Mouse (Mus musculus) retina, adult 2 months (tissue): Measurements from ENCODE around the gene Cyb561.

ENCODE experiments used
- DNase-seq: peaks from one replicate; pipeline ENCODE4 v3.0.0-alpha.2; 2012; ENCODE audit warnings: low read depth, low spot score

Cyb561 gene

GRCm38 (mm10) chr11:105952111-105952510, 1.0 kb downstream of the Cyb561 start:
- no peak for DNase-seq

DNA sequence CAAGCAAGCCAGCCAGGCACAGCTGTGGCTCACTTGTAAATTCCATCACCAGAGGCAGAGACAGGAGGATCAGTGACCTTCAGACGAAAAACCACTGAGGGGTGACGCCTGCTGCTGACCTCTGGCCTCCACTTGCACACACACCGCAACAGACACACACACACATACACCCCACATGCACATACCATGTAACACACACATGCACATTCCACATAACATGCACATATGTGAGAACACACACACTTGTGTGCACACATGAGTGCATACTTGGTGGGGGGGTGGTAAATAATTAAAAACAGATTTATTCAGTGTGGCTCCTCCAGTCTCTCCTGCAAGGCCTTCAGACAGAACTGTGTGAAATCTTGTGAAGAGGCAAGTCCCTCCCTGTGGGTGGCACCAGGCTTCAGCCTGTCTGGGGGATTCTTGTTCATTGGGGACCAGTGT, 1.5 kb downstream of the Cyb561 start:
- no peak for DNase-seq

- no peak for DNase-seq
Observed at GRCm38 (mm10) chr11:105950519-105950918, 2.6 kb downstream of the Cyb561 start.

DNA sequence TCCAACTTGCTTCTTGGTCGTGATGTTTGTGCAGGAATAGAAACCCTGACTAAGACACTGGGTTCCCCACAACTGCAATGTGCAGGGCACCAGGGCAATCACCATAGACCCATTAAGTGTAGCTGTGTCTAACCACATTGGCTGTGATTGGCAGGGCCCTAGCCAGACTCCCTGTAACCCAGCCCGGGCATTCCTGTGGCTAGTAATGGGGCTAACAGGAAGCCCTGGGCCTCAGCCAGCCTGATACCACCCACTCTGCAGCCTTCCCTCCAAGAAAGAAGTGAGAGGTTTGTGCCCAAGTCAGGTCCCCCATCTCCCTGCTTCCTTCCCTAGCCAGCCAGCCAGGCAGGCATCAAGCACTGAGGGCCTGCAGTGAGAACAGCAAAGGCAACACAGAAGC, 4.9 kb downstream of the Cyb561 start:
- DNase-seq, result no peak

DNA sequence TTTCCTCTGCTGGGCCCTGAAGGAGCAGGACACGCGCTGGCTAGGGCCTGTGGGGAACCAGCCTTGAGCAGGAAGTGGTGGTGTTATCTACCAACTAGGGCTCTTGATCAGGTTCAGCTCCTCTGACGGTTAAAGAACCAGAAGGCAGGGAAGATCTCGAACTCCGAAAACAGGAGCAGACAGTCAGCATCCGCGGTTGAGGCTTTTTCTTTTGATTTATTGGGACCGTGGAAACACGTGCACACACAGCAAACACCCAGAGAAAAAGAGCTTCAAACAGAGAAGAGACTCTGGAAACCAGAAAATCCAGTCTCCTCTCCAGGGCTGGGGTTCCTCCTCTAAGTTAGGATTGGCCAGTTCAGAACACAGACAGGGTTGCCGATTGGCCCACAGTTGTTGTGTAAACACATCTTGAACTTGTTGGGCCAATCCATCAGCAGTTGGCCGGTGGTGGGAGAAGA, 6.4 kb downstream of the Cyb561 start:
- DNase-seq, result no peak

GRCm38 (mm10) chr11:105944770-105945672, 8.1 kb downstream of the Cyb561 start:
- no peak for DNase-seq

DNA sequence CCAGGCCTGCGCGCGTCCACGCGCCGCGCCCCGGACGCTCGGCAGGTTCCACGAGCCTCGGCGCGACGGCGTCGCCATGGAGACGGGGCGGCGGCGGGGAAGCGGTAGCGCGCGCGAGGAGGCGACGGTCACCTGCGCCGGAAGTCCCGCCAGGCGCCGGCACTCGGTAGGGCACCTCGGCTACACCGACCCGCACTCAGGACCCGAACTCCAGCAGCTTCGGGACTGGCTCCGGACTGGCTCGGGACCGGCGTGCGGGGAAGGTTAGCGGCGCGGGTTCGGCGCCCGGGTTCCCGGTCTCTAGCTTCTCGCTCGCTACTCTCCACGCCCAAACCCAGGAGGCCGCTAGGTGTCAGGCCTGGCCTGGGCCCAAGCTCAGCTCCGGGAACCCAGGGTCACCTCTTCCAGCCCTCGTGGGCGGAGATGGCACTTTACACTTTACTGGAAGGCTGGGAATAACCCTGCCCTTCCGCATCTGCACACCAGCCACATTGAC, 9.0 kb downstream of the Cyb561 start:
- no peak for DNase-seq

DNA sequence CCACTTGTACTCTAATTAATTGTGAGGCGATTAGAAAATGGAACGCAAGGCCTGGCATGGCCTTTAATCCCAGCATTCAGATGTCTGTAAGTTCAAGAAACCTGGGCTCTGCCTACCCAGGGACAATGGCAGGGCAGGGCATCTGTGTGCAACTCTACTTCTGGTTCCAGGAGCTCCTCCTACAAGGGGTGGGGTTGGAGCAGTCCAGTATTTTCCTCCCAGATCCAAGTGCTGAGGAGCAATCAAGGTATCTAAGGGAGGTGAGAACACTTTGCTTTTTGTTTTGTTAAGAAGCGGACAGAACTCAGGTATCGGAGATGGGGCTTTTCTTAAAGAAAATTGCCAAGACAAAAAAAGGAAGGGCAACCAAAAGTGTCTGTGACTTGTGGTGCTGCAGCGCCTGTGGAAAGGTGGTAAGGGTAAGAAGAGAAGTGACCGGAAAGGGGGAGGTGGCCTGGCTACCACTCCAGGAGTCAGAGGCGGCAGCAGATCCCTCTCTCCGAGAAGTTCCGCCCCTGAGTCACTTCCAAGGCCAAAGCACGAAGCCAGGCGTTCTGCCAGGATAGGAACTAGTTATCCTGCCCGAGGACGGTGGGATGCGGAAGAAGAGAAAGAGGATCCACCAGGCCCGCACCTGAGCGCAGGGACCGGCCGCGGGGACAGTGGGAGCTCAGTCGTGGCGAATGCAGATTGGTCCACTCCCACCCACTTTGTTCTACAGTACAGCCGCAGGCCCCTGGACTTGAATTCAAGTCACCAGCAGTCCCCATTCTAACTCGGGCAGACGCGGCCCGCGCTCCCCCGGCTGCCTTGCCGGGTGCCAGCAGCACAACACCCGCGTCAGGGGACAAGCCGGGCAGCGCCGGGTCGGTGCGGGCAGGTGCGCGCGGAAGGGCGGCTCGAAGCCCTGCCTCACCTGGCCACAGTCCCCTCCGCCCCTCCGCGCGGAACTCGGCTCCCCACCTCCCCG, 9.7 kb downstream of the Cyb561 start:
- no peak for DNase-seq

- DNase-seq, result no peak
Observed at GRCm38 (mm10) chr11:105941973-105942372, 11.2 kb downstream of the Cyb561 start.

DNA sequence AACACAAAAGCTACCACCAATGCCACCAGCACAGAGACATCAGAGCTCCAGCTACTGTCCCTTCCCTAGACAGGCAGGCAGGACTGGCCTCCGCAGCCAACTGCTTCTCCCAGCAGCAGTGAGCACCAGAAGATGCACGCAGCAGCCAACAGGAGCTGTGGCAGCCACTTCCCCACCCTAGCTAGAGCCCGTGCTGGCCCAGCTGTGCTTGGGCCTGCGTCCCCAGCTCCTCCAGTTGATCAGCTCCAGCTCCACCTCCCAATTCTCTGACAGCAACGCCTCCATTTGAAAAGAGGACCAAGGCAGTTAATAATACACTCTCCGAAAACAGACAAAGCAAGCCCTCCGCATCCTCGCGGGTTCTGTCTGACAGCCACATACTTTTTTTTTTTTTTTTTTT, 14.4 kb downstream of the Cyb561 start:
- no peak for DNase-seq

GRCm38 (mm10) chr11:105936974-105937373, 16.2 kb downstream of the Cyb561 start:
- no peak for DNase-seq

- no peak for DNase-seq
Observed at GRCm38 (mm10) chr11:105936200-105936599, 16.9 kb downstream of the Cyb561 start.

DNA sequence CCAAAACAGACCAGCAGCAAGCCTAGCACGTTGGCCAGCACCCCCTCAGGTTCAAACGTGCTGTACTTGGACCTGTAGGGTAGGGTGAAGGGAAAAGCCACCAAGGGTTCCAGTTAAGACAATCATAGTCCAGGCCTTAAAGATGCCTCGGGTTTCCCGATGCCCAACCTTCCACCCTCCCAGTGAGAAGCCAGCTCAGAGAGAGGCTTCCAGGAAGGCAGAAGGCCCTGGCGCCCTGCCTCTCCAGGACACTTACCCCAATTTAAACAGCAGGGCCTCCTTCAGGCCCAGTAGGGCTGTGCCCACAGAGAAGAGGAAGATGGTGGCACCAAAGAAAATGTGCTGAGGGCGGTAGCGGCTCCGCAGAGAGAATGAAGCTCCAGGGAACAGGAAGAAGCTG, 17.6 kb downstream of the Cyb561 start:
- no peak for DNase-seq

DNA sequence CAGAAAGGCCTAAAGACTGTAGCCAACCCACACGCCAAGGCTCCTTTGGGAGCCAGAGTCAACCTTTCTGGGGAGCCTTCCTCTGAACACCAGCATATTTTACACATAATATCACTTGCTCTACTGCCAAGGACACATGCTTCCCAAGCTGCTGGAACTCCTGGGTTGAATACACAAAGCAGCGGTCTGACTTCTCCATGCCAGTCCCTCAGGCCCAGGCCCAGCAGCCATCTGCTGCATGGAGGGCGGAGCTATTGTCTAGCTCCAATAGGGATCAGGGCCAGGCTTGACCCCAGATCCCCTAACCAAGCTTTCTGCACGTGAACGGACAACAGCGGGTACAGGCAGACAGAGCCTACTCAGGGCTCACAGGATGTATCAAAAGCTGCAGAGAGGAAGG, 18.3 kb downstream of the Cyb561 start:
- no peak for DNase-seq

GRCm38 (mm10) chr11:105934303-105934711, 18.8 kb downstream of the Cyb561 start:
- no peak for DNase-seq

- no peak for DNase-seq
Observed at GRCm38 (mm10) chr11:105933746-105934145, 19.4 kb downstream of the Cyb561 start.

GRCm38 (mm10) chr11:105931380-105931779, 21.8 kb downstream of the Cyb561 start:
- DNase-seq, result no peak

DNA sequence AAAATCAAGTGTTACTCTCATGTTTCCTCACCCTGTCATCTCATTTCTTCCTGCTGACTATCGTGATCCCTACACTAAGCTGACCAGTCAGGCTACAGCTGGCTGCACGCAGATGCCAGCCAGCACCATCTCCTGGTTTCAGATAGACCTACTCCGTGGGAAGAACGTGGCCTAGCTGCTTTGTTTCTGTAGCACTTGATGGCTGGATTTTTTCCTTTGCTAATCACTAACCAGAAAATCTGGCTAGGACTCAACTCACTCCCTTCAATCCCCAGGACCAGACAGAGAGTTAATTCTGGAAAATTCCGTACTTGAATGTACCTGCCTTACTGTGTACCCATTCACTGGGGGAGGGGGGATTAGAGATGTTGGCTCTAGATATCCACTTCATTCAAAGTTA, 25.0 kb downstream of the Cyb561 start:
- DNase-seq, result no peak

DNA sequence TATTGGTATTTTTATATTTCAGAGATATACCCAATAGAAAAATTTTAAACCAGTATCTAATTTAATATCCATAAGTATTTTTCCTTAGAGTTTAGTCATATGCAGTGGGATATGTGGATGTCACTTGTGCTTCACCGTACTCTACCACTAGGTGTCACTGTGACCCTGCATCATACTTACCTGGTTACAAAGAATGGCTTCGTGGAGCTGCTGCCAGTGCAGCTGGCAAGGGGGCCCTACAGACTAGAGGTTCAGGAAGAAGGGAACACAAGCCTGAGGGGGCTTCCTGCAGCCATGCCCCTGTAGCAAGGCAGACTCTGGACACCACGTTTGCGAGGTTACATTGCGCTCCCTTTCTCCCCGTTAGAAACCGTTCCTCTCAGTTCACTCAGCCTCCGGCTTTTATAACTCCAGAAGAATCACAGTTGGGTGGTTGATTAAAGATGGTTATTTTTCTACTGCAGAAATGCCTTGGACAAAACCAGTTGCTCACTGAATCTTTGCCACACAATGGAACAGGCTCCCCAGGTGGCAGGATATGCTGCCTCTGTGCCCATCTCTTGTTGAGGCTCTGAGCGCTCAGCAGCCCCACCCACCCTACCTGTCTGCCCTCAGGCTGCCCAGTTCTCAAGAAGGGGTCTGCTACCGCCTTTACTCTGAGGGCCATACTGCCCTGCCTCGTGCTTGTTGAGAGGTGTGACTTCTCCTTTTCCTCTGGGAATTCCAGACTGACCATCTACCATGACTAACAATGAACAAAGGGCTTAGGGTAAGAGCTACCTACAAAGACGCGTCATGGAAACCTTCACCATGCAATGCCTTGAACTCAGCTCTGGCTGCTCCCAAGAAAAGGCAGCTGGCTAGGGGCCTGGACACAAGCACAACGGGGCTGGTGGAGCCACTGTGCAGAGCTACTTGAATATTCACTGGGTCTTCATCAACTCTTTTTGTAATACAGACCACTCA, 25.8 kb downstream of the Cyb561 start:
- DNase-seq, result peak; percentile 65

DNA sequence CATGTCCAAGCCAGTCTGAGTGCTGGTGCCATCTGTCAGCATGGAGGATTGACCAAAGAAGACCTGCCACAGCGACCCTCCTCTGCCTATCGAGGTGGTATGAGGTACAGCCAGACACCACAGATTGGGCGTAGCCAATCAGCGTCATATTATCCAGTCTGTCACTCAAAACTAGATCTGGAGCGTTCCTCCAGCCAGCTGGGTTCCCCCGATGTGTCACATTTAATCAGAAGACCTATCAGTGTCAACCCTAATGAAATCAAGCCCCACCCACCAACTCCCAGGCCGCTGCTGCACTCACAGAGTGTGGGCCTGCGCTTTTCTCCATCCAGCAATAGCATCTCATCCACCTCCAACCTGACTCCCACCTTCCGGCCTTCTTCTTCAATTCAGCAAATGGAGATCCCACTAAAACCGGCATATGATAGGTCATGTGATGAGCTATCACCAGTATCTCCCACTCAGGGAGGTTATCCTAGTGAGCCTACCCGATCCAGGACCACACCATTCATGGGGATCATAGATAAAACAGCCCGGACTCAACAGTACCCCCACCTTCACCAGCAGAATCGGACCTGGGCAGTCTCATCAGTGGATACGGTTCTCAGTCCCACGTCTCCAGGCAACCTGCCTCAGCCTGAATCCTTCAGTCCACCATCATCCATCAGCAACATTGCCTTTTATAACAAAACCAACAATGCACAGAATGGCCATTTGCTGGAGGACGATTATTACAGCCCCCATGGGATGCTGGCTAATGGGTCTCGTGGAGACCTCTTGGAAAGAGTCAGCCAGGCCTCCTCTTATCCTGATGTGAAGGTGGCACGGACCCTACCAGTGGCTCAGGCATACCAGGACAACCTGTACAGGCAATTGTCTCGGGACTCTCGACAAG, 30.1 kb downstream of the Cyb561 start:
- DNase-seq, result no peak
